Mouse (Mus musculus) kidney, embryonic 15.5 days (tissue): ENCODE measurements around the gene Slc9a3. TPM values are rescaled to one million over a fixed set of nuclear protein-coding genes. Genes with fewer than 3 reads are reported as not detected.

Source experiments
- polyA plus RNA-seq: library from polyadenylated mRNA; unstranded; fragments of >200 nt; fragmentation: Nextera tagmentation; extraction: Ambion mirVana; gene quantifications from 2 replicates; pipeline ENCODE4 v1.2.1, GENCODE M21; 2015

The Slc9a3 gene
- polyA plus RNA-seq, 1 experiment from 2014 or later: 1.8 TPM

Other genes starting within 250 kb of the Slc9a3 start
- gene Trip13, start 183.7 kb upstream of the Slc9a3 start, polyA plus RNA-seq: 43.0 and 43.9 TPM in 2 replicates
- 47.8 and 48.1 TPM in 2 replicates for gene Brd9, start 183.6 kb upstream of the Slc9a3 start, polyA plus RNA-seq
- not detected in 2 replicates for gene Zdhhc11, start 157.6 kb upstream of the Slc9a3 start, polyA plus RNA-seq
- 0.60 and 0.66 TPM in 2 replicates for gene Tppp, start 112.0 kb upstream of the Slc9a3 start, polyA plus RNA-seq
- gene Cep72, start 59.2 kb upstream of the Slc9a3 start, polyA plus RNA-seq: 15.2 and 16.5 TPM in 2 replicates
- gene Exoc3, start 87.3 kb downstream of the Slc9a3 start, polyA plus RNA-seq: 67.8 and 68.0 TPM in 2 replicates
- 0.45 and 0.52 TPM in 2 replicates for gene Ahrr, start 170.9 kb downstream of the Slc9a3 start, polyA plus RNA-seq
- gene Pdcd6, start 196.1 kb downstream of the Slc9a3 start, polyA plus RNA-seq: 155 and 157 TPM in 2 replicates
- gene Sdha, start 228.8 kb downstream of the Slc9a3 start, polyA plus RNA-seq: 308 and 323 TPM in 2 replicates
- 60.7 and 61.7 TPM in 2 replicates for gene Ccdc127, start 228.9 kb downstream of the Slc9a3 start, polyA plus RNA-seq
- not detected in 2 replicates for gene Lrrc14b, start 242.5 kb downstream of the Slc9a3 start, polyA plus RNA-seq